Mouse (Mus musculus) C2C12 (cell line): ENCODE measurements around the gene Efcab3. TPM values are rescaled to one million over a fixed set of nuclear protein-coding genes. Genes with fewer than 3 reads are reported as not detected.

Experiments used
- H3K27me3 ChIP-seq: one replicate; pipeline ENCODE4 v1.6.1; 2011; ENCODE audit not compliant: control insufficient read depth, insufficient read depth, insufficient read length
- H3K36me3 ChIP-seq: one replicate; pipeline ENCODE4 v1.6.1; 2011; ENCODE audit not compliant: control insufficient read depth, insufficient read depth
- H3K4me3 ChIP-seq: one replicate; pipeline ENCODE4 v1.5.1; 2011; ENCODE audit warnings: mild to moderate bottlenecking, control low read depth; ENCODE audit not compliant: poor library complexity, insufficient read depth, severe bottlenecking
- H3K79me2 ChIP-seq: one replicate; pipeline ENCODE4 v1.6.1; 2011; ENCODE audit not compliant: control insufficient read depth, insufficient read depth
- H3K79me3 ChIP-seq: one replicate; pipeline ENCODE4 v1.6.1; 2011; ENCODE audit warnings: low read depth, control low read depth
- H3ac ChIP-seq: one replicate; pipeline ENCODE3; 2011; ENCODE audit warnings: low read depth; ENCODE audit not compliant: control insufficient read depth, insufficient read length
- CEBPB ChIP-seq: IDR thresholded peaks from one replicate; pipeline ENCODE4 v1.6.1; 2011; ENCODE audit warnings: low read depth, mild to moderate bottlenecking, control low read depth, moderate library complexity
- CTCF ChIP-seq: IDR thresholded peaks from one replicate; pipeline ENCODE4 v1.5.1; 2011; ENCODE audit not compliant: control insufficient read depth, insufficient read depth, insufficient read length
- FOSL1 ChIP-seq: IDR thresholded peaks from one replicate; pipeline ENCODE4 v1.8.0; 2011; ENCODE audit warnings: mild to moderate bottlenecking, low read length; ENCODE audit not compliant: poor library complexity, insufficient read depth, severe bottlenecking
- MAX ChIP-seq: IDR thresholded peaks from one replicate; pipeline ENCODE4 v1.6.1; 2011; ENCODE audit warnings: mild to moderate bottlenecking, control low read depth
- MYOD1 ChIP-seq: IDR thresholded peaks from one replicate; pipeline ENCODE4 v1.6.1; 2011; ENCODE audit warnings: low read depth; ENCODE audit not compliant: control insufficient read depth, insufficient read length
- MYOG ChIP-seq: IDR thresholded peaks from one replicate; pipeline ENCODE4 v1.6.1; 2011; ENCODE audit not compliant: control insufficient read depth, insufficient read length; ENCODE audit errors: extremely low read depth
- USF1 ChIP-seq: IDR thresholded peaks from one replicate; pipeline ENCODE4 v1.6.1; 2011; ENCODE audit warnings: low read depth, mild to moderate bottlenecking, control low read depth, moderate library complexity
- long read RNA-seq, 2 experiments: library from polyadenylated mRNA; unstranded; transcript quantifications; one replicate each; pipeline ENCODE4 v2.0.0; 2019 to 2020
- polyA plus RNA-seq: library from polyadenylated mRNA; unstranded; fragments of >200 nt; fragmentation: generic; extraction: Trizol; gene quantifications from one replicate; pipeline ENCODE4 v1.2.1, GENCODE M21; 2012; ENCODE audit warnings: missing spikeins

Gene Efcab3
- not detected for polyA plus RNA-seq
- long read RNA-seq, experiment 1, result 0 reads
- long read RNA-seq, experiment 2, result 0 reads

DNA sequence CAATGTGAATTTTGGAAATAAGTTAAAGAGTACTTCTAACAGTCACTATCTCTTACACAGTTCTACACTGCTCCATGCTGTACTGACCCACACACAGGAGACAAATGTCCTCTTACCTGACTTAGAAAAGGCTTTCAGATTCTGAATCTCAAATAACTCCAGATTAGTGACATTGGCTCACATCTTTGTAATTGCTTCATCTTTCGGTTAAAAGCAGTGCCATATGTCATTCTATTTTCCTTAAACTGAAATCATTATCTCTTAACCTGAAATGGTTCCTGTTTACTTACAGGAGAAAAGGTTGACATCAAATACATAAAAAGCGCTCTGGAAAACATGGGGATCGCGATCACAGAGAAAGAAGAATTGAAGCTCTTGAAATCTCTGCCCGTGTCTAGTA lies at the start of gene Efcab3:
TSS of gene Efcab3 (plus strand) at position 301 of the 400 bp plus-strand sequence.
- Histone ChIP-seq H3K36me3 (no peaks in the 10 kb centered on the region), H3K4me3 (no peak within 1 kb of the TSS), H3K79me2 (no peaks in the 10 kb centered on the region), H3K79me3 (no peaks in the 10 kb centered on the region), H3K27me3 (no peaks in the 10 kb centered on the region), H3ac (no peak within 1 kb of the TSS)
- TF ChIP-seq MYOG (no peak), MYOD1 (no peak), FOSL1 (no peak), CTCF (no peak), CEBPB (no peak), MAX (no peak), USF1 (no peak)

DNA sequence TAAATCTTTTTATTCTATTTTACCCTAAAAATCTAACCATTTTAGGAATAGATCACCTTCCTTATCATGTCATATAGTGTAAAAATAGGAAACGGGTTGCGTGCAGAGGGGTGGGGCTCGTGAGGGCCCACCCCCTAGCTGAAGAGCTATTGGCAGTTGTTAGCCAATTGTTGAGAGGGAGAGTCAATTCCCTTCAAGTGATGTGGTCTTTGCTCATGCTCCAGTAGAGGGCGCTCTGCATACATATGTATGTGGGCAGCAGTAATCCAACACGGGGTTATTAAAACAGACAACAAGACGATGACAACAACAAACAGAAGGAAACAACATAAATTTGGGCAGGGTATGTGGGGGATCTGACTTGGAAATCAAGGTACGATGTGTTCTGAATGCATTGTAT lies 42.3 kb upstream of the Efcab3 start:
- no peaks in the 10 kb centered on the region for H3K27me3 ChIP-seq
- H3K36me3 ChIP-seq, result no peaks in the 10 kb centered on the region
- H3K4me3 ChIP-seq, result no peak overlapping the region

DNA sequence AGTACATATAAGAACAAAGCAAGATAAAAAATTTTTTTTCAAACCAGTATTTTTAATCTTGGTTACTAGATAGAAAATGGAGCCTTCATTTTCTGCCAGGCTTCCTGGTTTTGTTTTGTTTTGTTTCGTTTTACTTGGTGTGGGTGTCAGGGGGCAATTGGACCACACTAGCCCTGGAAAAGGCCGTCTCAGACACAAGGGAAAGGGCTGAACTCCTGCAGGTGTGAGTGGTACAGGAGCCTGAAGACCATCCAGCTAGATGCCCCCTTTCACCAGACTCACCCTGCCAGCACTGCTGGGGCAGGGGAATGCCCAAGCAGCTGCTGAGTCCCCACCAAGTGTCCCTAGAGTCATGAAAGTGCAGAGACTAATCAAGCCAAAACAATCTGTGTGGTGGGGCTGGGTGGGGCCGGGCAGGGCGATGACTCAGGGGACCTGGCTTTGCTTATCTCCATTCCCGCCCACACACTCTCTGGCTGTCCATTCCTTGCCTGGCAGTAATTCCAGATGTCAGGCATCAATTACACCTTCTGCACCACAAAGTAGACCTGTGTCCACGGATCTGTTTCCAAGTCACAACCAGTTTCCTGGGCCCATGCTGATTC lies 34.5 kb upstream of the Efcab3 start:
- no peak for TF ChIP-seq CTCF
- peak; percentile 52 for TF ChIP-seq MAX
- TF ChIP-seq MYOD1, result peak; percentile 54
- TF ChIP-seq FOSL1, result peak; percentile 43
- H3K79me2 ChIP-seq, result no peaks in the 10 kb centered on the region
- no peaks in the 10 kb centered on the region for H3K27me3 ChIP-seq
- no peaks in the 10 kb centered on the region for H3K79me3 ChIP-seq
- H3K4me3 ChIP-seq, result no peak overlapping the region
- no peaks in the 10 kb centered on the region for H3K36me3 ChIP-seq
- H3ac ChIP-seq, result no peak overlapping the region

More for the DNA sequence above, 42.3 kb upstream of the Efcab3 start:
- no peaks in the 10 kb centered on the region for H3K79me3 ChIP-seq
- H3ac ChIP-seq, result no peak overlapping the region
- no peaks in the 10 kb centered on the region for H3K79me2 ChIP-seq
- TF ChIP-seq CEBPB, result no peak
- no peak for TF ChIP-seq CTCF
- TF ChIP-seq USF1, result no peak

DNA sequence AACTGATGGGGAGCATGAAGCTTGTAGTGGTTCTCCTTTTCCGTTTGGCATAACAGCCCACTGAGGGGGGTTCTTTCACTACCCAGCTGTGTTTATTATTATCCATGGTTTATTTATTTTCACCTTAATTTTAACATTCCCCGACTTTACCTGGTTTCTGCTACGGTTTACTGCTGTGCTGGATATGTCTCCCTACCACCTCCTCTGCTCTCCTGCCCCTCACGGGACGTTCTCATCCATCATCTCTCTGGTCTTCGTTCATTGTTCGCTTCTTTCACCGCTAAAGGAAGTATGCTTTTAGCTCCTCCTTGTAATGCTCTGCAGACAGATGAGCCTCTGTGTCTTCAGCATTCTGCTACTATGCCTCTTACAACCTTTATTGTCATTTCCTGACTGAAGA lies 33.9 kb upstream of the Efcab3 start:
- Histone ChIP-seq H3K79me2 (no peaks in the 10 kb centered on the region), H3K27me3 (no peaks in the 10 kb centered on the region), H3K36me3 (no peaks in the 10 kb centered on the region), H3ac (no peak overlapping the region), H3K4me3 (no peak overlapping the region), H3K79me3 (no peaks in the 10 kb centered on the region)
- no peak for TF ChIP-seq MYOD1
- TF ChIP-seq FOSL1, result no peak
- no peak for TF ChIP-seq MAX
- TF ChIP-seq MYOG, result no peak
- no peak for TF ChIP-seq USF1
- no peak for TF ChIP-seq CEBPB
- no peak for TF ChIP-seq CTCF

DNA sequence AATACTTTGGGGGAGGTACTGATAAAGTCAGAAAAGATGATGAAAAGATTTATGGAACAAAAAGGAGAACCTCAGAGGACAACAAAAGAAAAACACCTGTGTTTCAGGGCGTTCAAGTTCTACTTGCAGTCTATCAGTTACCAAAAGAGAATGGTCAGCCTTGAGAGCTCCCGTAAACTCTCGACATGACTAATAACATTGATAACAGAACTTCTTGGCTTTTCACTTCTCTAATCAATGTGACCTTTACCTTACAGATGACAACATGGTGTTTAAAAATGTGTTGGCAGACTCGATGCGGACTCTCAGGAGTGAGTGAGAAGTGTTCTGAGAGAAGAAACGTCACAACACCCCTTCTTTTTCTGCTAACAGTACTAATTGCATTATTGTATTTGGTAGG lies 33.2 kb upstream of the Efcab3 start:
- no peaks in the 10 kb centered on the region for H3K36me3 ChIP-seq
- no peaks in the 10 kb centered on the region for H3K79me2 ChIP-seq
- no peak overlapping the region for H3K4me3 ChIP-seq
- H3ac ChIP-seq, result no peak overlapping the region
- no peaks in the 10 kb centered on the region for H3K27me3 ChIP-seq
- TF ChIP-seq MYOD1, result no peak
- no peak for TF ChIP-seq CTCF
- no peaks in the 10 kb centered on the region for H3K79me3 ChIP-seq

DNA sequence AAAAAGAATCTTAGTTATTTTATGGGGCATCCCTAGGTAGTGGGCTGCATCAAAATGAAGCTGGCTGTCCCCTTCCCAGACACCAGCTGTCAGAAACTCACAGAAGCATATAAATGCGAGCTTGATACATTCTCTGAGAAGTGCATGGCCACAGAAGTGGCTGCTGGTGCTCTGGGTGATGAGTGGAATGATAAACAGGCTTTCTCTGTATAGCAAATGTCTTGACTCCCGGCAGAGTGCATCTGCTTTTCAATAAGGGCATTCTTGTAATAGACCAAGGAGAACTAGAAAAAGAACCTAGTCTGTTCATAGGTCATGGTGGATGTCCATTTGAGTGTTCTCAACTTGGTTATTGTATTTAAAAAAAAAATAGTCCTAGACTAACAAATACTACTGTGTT lies 32.3 kb upstream of the Efcab3 start:
- no peaks in the 10 kb centered on the region for H3K79me3 ChIP-seq
- no peaks in the 10 kb centered on the region for H3K27me3 ChIP-seq
- no peak overlapping the region for H3ac ChIP-seq
- TF ChIP-seq FOSL1, result no peak
- TF ChIP-seq USF1, result no peak
- no peak for TF ChIP-seq CEBPB
- TF ChIP-seq CTCF, result no peak
- no peak for TF ChIP-seq MYOG
- TF ChIP-seq MYOD1, result no peak
- TF ChIP-seq MAX, result no peak
- H3K79me2 ChIP-seq, result no peaks in the 10 kb centered on the region
- H3K36me3 ChIP-seq, result no peaks in the 10 kb centered on the region
- H3K4me3 ChIP-seq, result no peak overlapping the region
